Mouse (Mus musculus) cerebellum, adult (tissue): Measurements from ENCODE around the gene Gm867.

Experiments
- ATAC-seq: cut with Nextera tagmentation; 2 replicates; pipeline ENCODE4 v1.9.2; 2017; ENCODE audit warnings: mild to moderate bottlenecking, moderate library complexity, mixed read lengths; ENCODE audit not compliant: insufficient number of reproducible peaks, low FRiP score, low TSS enrichment

The Gm867 gene

GRCm38 (mm10) chr10:75937851-75938643 lies 2.4 kb downstream of the Gm867 start:
- ATAC-seq: no peak

- ATAC-seq: no peak
Observed at GRCm38 (mm10) chr10:75936909-75937667, 3.4 kb downstream of the Gm867 start.

GRCm38 (mm10) chr10:75935680-75936541 lies 4.6 kb downstream of the Gm867 start, which contains the start of gene Mmp11:
TSS of gene Mmp11 (minus strand) at chr10:75936496.
- peak; percentile 88 for ATAC-seq

DNA sequence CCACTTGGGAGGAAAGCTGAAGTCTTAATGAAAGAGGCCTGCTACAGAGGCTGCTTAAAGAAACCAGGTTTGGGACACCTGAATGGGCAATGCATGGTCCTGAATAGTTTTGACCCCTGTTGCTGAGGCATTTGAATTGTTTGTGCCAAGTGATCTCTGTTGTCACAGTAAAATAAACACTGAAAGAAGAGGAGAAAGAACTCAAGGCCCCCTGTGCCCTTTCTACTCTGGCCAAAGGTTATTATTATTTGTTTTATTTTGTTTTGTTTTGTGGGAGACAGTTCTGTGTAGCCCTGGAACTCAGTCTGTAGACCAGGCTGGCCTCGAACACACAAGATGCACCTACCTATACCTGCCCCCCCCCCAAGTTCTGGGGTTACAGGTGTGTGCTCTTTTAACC lies 5.5 kb downstream of the Gm867 start:
- no peak for ATAC-seq

DNA sequence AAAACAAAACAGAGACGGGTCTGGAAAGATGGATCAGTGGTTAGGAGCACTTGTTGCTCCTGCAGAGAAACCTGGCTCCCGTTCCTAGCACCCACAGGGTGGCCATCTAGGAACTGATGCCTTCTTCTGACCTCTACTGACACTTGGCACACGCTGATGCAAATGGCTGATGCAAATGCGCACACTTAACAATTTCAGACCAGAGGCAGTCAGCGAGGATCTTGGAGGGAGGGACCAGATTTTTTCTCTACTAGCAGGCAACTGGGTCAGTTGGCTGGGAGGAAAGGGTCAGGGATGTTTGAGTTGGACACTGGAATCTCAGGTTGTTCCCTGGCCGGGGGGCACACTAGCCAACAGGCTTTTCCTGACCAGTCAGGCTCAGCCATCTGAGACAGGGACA lies 7.6 kb downstream of the Gm867 start, which contains the start of gene Chchd10:
Gene Chchd10 (plus strand): TSS at position 240 of the 400 bp plus-strand sequence.
- no peak for ATAC-seq

DNA sequence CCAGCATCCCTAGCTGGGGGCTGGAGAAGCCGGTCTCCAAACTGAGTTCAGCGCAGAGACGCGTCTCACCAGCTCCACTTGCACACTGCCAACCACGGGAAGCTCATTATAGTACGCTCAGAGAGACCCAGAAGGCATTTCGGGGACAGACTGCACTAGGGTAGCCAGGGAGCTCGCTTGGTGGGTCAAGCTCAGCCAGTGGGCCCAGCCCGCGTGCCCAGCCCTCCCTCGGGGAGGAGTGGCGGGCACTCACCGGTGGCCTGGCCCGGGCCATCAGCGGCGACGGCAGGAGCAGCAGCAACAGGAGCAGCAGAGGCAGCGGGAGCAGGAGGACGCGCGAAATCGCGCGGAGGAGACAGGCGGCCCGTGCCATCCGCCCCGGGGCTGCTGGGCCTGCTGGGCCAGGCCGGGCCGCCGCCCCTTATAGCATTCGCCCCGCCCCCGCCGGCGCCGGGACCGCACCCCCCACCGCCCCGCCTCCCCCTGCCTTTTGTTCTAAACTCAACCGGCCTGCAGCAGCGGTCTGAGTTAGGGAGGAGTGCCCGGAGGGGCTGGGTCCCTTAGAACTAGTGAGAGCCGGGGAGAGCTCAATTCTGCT lies 8.3 kb downstream of the Gm867 start:
- no peak for ATAC-seq

DNA sequence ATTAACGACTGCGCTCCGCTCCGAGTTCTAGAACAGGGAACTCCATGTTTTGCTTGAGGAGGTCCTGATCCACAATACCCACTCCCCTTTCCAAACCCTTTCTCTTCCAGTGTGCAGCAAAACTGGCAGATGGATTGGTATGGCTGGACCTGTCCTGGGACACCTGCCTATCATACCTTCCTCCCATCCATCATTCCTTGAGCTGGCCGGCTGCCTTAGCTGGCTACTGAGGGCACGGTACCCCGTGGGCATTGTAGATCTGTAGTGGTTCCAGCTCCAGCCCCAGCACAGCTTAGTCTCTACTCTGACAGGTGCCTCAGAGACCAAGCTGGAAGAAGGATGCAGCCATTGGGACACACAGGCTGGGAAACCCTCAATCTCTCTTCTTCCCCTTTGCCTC lies 9.2 kb downstream of the Gm867 start:
- ATAC-seq: no peak

DNA sequence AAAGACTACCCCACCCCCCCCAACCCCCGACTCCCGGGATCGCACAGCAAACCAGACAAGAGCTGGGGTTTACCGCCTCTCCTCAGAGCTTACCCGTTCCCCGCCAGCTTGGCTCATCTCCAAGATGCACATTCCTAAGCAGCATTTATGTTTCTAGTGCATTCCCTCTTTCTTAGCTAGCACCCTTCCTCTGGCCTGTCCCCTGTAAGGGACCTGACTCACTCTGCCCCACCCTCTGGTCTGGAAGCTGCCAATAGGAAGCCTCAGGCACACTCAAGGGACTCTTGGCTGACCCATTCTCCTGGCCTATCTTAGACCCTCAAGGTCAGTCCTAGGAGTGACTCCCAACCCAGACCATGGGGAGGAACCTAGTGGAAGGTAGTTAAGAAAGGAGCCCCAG lies 10.2 kb downstream of the Gm867 start:
- no peak for ATAC-seq

- no peak for ATAC-seq
Observed at GRCm38 (mm10) chr10:75926396-75926795, 14.1 kb downstream of the Gm867 start.

GRCm38 (mm10) chr10:75924324-75924723 lies 16.1 kb downstream of the Gm867 start:
- ATAC-seq: no peak

DNA sequence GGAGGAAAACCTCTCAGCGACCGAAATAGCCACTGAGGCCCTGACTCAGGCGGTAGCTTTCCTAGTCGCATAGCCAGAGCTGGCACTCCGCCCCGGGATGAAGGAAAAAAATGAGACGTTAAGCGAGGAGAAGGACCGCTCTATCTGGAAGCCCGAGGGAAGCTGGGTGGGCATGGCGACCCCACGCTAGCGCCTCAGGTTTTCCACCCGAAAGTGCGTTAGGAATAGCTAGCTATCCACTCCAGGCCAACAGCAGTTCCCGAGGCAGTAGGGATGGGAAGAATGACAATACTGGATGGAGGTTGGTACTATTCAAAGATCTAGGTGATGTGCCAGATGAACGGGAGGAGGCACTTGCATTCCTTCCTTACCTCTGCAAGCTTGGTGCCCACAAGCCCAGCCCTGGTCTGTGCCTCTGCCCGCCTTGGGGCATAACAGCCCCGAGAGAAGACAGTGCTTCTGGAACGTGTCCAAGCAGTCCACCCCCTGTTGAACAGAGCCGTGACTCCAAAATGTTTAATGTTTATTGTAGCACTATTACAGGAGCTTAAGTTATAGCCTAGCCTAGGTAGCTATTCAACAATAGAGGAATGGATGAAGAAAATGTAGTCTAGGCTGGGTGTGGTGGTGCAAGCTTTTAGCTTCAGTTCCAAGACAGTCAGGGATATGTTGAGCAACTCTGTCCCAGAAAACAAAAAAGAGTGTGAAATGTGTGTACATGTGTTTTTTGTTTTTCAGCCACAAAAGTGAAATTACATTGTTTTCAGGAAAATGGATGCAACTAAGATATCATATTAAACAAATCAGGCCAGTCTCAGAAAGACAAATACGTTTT lies 18.5 kb downstream of the Gm867 start:
- ATAC-seq: peak; percentile 52

DNA sequence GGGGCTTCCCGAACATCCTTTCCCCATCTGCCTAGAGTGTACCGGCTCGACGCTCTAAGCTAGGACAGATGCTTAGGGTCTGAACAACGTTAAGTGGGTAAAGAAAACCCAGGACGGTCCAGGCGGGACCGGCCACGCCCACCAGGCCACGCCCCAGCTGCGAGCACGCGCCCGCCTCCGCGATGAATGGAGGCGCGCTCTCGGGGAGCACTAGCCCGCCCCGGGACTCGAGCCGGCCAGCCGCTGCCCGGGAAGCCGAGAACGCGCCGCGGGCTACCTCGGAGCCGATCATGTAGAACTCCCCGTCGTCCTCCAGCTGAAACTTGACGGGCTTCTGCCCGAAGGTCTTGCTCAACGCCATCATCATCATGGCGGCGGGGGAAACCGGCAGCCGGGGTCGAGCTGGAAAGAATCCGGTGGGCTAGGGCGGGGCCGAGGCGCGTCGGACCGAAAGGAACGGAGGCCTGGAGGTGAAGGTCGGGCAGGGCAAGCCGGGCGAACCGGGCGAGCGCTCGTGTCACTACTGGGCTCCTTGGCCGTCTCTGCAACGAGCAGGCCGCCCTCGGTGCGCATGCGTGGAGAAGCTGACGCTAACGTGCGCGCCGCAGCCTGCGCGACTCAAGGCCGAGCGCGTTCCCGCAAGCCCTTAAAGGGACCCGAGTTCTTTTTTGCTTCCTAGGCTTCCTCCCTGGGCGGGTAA lies 19.3 kb downstream of the Gm867 start, which contains the start of gene Smarcb1:
Gene Smarcb1 (minus strand): TSS at position 592 of the 700 bp plus-strand sequence.
- ATAC-seq: peak; percentile 88

GRCm38 (mm10) chr10:75919026-75919425 lies 21.4 kb downstream of the Gm867 start:
- no peak for ATAC-seq

- ATAC-seq: no peak
Observed at GRCm38 (mm10) chr10:75916840-75917239, 23.6 kb downstream of the Gm867 start.

GRCm38 (mm10) chr10:75915557-75915956 lies 24.9 kb downstream of the Gm867 start:
- no peak for ATAC-seq

- no peak for ATAC-seq
Observed at GRCm38 (mm10) chr10:75913013-75913589, 27.4 kb downstream of the Gm867 start.

DNA sequence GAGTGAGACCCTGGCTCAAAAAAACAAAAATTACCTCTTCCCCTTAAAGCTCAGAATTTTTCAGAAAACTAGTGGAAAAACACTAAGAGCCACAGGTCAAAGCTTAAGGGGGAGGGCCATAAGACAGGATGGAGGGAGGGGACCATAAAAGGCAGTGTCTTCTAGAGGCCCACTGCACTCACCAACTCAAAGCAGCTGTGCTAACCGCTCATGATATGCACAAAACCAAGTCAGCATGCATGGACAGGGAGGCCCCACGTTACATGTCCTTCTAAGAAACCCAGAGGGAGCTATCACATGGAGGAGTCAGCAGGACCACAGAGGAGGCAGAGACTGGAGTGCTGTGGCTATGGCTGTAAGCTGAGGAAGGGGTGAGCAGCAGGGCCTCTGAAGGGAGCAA lies 29.8 kb downstream of the Gm867 start:
- ATAC-seq: no peak

- ATAC-seq: no peak
Observed at GRCm38 (mm10) chr10:75906882-75907281, 33.6 kb downstream of the Gm867 start.
